In genomic region chr6:6858571-6858970, GRCm38 (mm10) we compare ENCODE assay signal across 30 mouse cellular contexts. TPM values are rescaled to one million over a fixed set of nuclear protein-coding genes. Genes with fewer than 3 reads are reported as not detected.
DNase-seq lines count a peak whose midpoint lies in the region; ATAC-seq lines count a peak whose summit lies in the region.
"Had no signal": no experiment of that assay in that cellular context is flagged by ENCODE, and none has a peak within 500 bp of the region (broad histone marks: within the 10 kb centered on the region; RNA-seq: fewer than 3 reads in every experiment).

No protein-coding gene starts in this region.

- ATAC-seq in midbrain, embryonic 13.5 days, result no peak
- ATAC-seq in midbrain, embryonic 15.5 days (replicated peaks), result no peak
- no peak for ATAC-seq in forebrain, embryonic 12.5 days (ENCODE audit: low FRiP score)
- no peak for ATAC-seq in midbrain, embryonic 14.5 days (ENCODE audit: low FRiP score, low TSS enrichment)
- ATAC-seq: hindbrain, embryonic 16.5 days; intestine, embryonic 15.5 days had no signal

- H3K4me1 ChIP-seq in midbrain, embryonic 13.5 days (replicated peaks), result peaks cover 24% of the 10 kb centered on the region
- H3K4me1 ChIP-seq in midbrain, embryonic 15.5 days, result peaks cover 23% of the 10 kb centered on the region
- peaks cover 17% of the 10 kb centered on the region for H3K4me1 ChIP-seq in forebrain, embryonic 12.5 days
- H3K4me1 ChIP-seq in midbrain, embryonic 14.5 days (ENCODE audit: control insufficient read depth, insufficient read depth, low read length), result peaks cover 6% of the 10 kb centered on the region; the same call in 1 of the 2 replicates

- peaks cover 94% of the 10 kb centered on the region for H3K27me3 ChIP-seq in midbrain, embryonic 13.5 days
- H3K27me3 ChIP-seq in midbrain, embryonic 15.5 days (replicated peaks), result peaks cover 78% of the 10 kb centered on the region
- H3K27me3 ChIP-seq in forebrain, embryonic 12.5 days, result peaks cover 90% of the 10 kb centered on the region
- peaks cover 90% of the 10 kb centered on the region for H3K27me3 ChIP-seq in midbrain, embryonic 14.5 days (ENCODE audit: control insufficient read depth, insufficient read depth, low read length)

- H3K27ac ChIP-seq in midbrain, embryonic 13.5 days, result no peak overlapping the region
- H3K27ac ChIP-seq in midbrain, embryonic 15.5 days, result no peak overlapping the region
- peak overlapping the region; percentile 94 for H3K27ac ChIP-seq in forebrain, embryonic 12.5 days
- no peak overlapping the region for H3K27ac ChIP-seq in midbrain, embryonic 14.5 days (replicated peaks; ENCODE audit: low read depth, low read length)
- H3K27ac ChIP-seq: embryonic facial prominence, embryonic 15.5 days; intestine, embryonic 15.5 days; limb, embryonic 13.5 days; liver, embryonic 13.5 days had no signal

- peak; percentile 17 for DNase-seq in embryo, embryonic 9.5 days (ENCODE audit: extremely low spot score)
- no peak for DNase-seq in embryo, embryonic 10 days (ENCODE audit: low spot score)
- peak; percentile 6 for DNase-seq in midbrain, embryonic 14.5 days
- DNase-seq in heart, adult 8-10 months (ENCODE audit: low spot score), result no peak
- no peak for DNase-seq in left cerebral cortex, adult 11 months (ENCODE audit: low spot score)
- DNase-seq: adrenal gland, postnatal 14 days; cerebellum, adult 2 months; cerebellum, postnatal 36 days; gastrocnemius, postnatal 25 days; heart, adult 18-20 months; kidney, adult 8-10 months; kidney, postnatal 10 days; layer of hippocampus, postnatal 36 days; liver, embryonic 13.5 days; lung, adult 2 months; lung, postnatal 14 days; right cerebral cortex, adult 18-20 months; thymus, postnatal 14 days had no signal

- no peak overlapping the region for H3K9ac ChIP-seq in midbrain, embryonic 13.5 days (replicated peaks)
- H3K9ac ChIP-seq in midbrain, embryonic 15.5 days, result no peak overlapping the region
- H3K9ac ChIP-seq in forebrain, embryonic 12.5 days, result peak overlapping the region; percentile 61
- H3K9ac ChIP-seq in midbrain, embryonic 14.5 days (replicated peaks; ENCODE audit: low read length), result no peak overlapping the region
- H3K9ac ChIP-seq: embryonic facial prominence, embryonic 15.5 days; intestine, embryonic 15.5 days; limb, embryonic 13.5 days; liver, embryonic 13.5 days had no signal

- 0% methylated on average over 1 of the region's 1 CpGs for WGBS in midbrain, embryonic 13.5 days
- WGBS in midbrain, embryonic 15.5 days, result 4% methylated on average over 1 of the region's 1 CpGs
- 0% methylated on average over 1 of the region's 1 CpGs for WGBS in forebrain, embryonic 12.5 days
- WGBS in midbrain, embryonic 14.5 days, result 0% methylated on average over 1 of the region's 1 CpGs

- H3K4me3 ChIP-seq in midbrain, embryonic 13.5 days (replicated peaks), result peak overlapping the region; percentile 15; the same call in 1 of the 2 replicates
- no peak overlapping the region for H3K4me3 ChIP-seq in midbrain, embryonic 15.5 days
- H3K4me3 ChIP-seq in forebrain, embryonic 12.5 days (replicated peaks), result peak overlapping the region; percentile 43
- no peak overlapping the region for H3K4me3 ChIP-seq in midbrain, embryonic 14.5 days (replicated peaks; ENCODE audit: low read depth, low read length)
- H3K4me3 ChIP-seq: embryonic facial prominence, embryonic 15.5 days; intestine, embryonic 15.5 days; limb, embryonic 13.5 days; liver, embryonic 13.5 days had no signal

- 0 out of 2 replicates have a peak overlapping the region, but pooled peaks have one; percentile 3 for H3K4me2 ChIP-seq in midbrain, embryonic 13.5 days (replicated peaks)
- no peak overlapping the region for H3K4me2 ChIP-seq in midbrain, embryonic 15.5 days
- H3K4me2 ChIP-seq in forebrain, embryonic 12.5 days, result peak overlapping the region; percentile 41
- no peak overlapping the region for H3K4me2 ChIP-seq in midbrain, embryonic 14.5 days (ENCODE audit: low read length)
- H3K4me2 ChIP-seq: embryonic facial prominence, embryonic 15.5 days; intestine, embryonic 15.5 days; limb, embryonic 13.5 days; liver, embryonic 13.5 days had no signal

- no peaks in the 10 kb centered on the region for H3K9me3 ChIP-seq in midbrain, embryonic 13.5 days
- H3K9me3 ChIP-seq in midbrain, embryonic 15.5 days, result no peaks in the 10 kb centered on the region
- no peaks in the 10 kb centered on the region for H3K9me3 ChIP-seq in forebrain, embryonic 12.5 days
- no peaks in the 10 kb centered on the region for H3K9me3 ChIP-seq in midbrain, embryonic 14.5 days (ENCODE audit: control insufficient read depth, low read length)
- H3K9me3 ChIP-seq: embryonic facial prominence, embryonic 15.5 days; intestine, embryonic 15.5 days; limb, embryonic 13.5 days; liver, embryonic 13.5 days had no signal

- no peaks in the 10 kb centered on the region for H3K36me3 ChIP-seq in midbrain, embryonic 13.5 days
- H3K36me3 ChIP-seq in midbrain, embryonic 15.5 days (replicated peaks), result no peaks in the 10 kb centered on the region
- H3K36me3 ChIP-seq in forebrain, embryonic 12.5 days (replicated peaks), result no peaks in the 10 kb centered on the region
- no peaks in the 10 kb centered on the region for H3K36me3 ChIP-seq in midbrain, embryonic 14.5 days (ENCODE audit: control insufficient read depth, insufficient read depth, low read length)
- H3K36me3 ChIP-seq: embryonic facial prominence, embryonic 15.5 days; intestine, embryonic 15.5 days; limb, embryonic 13.5 days; liver, embryonic 13.5 days had no signal

RNA-seq across cellular contexts. Expression of gene Dlx6, which starts 4.6 kb away (rescaled TPM):
- 3.1 and 4.4 TPM in 2 replicates for polyA plus RNA-seq in midbrain, embryonic 13.5 days (2015; fragmentation: Nextera tagmentation; extraction: Ambion mirVana)
- polyA plus RNA-seq in midbrain, embryonic 15.5 days (2015; fragmentation: Nextera tagmentation; extraction: Ambion mirVana), result 2.4 and 3.6 TPM in 2 replicates
- polyA plus RNA-seq in forebrain, embryonic 12.5 days (2016; fragmentation: Nextera tagmentation; extraction: Ambion mirVana), result 10.1 and 15.7 TPM in 2 replicates
- not detected in 2 replicates for polyA plus RNA-seq in midbrain, embryonic 14.5 days (2014; fragmentation: Nextera tagmentation; extraction: Ambion mirVana)
- total RNA-seq in heart, adult 8-10 months (2022), result not detected
- total RNA-seq: adrenal gland, postnatal 14 days; gastrocnemius, postnatal 25 days; heart, adult 18-20 months; heart, postnatal 25 days; megakaryocyte, adult 5-6 weeks; monocyte, adult 5-6 weeks had no signal
- polyA plus RNA-seq: cerebellum, adult 2 months; heart, embryonic 14.5 days; hindbrain, embryonic 16.5 days; liver, embryonic 13.5 days; lung, adult 2 months; neural tube, embryonic 11.5 days had no signal

RNA-seq across cellular contexts. Expression of gene Dlx5, which starts 23.3 kb away (rescaled TPM):
- 22.4 and 22.9 TPM in 2 replicates for polyA plus RNA-seq in midbrain, embryonic 13.5 days (2015; fragmentation: Nextera tagmentation; extraction: Ambion mirVana)
- 14.8 and 19.0 TPM in 2 replicates for polyA plus RNA-seq in midbrain, embryonic 15.5 days (2015; fragmentation: Nextera tagmentation; extraction: Ambion mirVana)
- 68.0 and 102 TPM in 2 replicates for polyA plus RNA-seq in forebrain, embryonic 12.5 days (2016; fragmentation: Nextera tagmentation; extraction: Ambion mirVana)
- 0.26 and 0.82 TPM in 2 replicates for polyA plus RNA-seq in midbrain, embryonic 14.5 days (2014; fragmentation: Nextera tagmentation; extraction: Ambion mirVana)
- total RNA-seq in heart, adult 8-10 months (2022), result under 1 TPM; 0.22 to 0.84 (median 0.31) TPM
- total RNA-seq: gastrocnemius, postnatal 25 days; megakaryocyte, adult 5-6 weeks; monocyte, adult 5-6 weeks had no signal
- polyA plus RNA-seq: cerebellum, adult 2 months; hindbrain, embryonic 16.5 days; liver, embryonic 13.5 days; lung, adult 2 months had no signal

Comparison
In these comparisons a context has a peak if more than half of its experiments do, and no peak if none do; other contexts are left out.
1. DNase-seq: peak in embryo, embryonic 9.5 days (single experiment) and midbrain, embryonic 14.5 days (single experiment); none in embryo, embryonic 10 days (single experiment), heart, adult 8-10 months (single experiment) and left cerebral cortex, adult 11 months (single experiment).
2. H3K4me2 ChIP-seq: peak in midbrain, embryonic 13.5 days (single experiment) and forebrain, embryonic 12.5 days (single experiment); none in midbrain, embryonic 15.5 days (single experiment) and midbrain, embryonic 14.5 days (single experiment).
3. H3K4me3 ChIP-seq: peak in midbrain, embryonic 13.5 days (single experiment) and forebrain, embryonic 12.5 days (single experiment); none in midbrain, embryonic 15.5 days (single experiment) and midbrain, embryonic 14.5 days (single experiment).